Mouse (Mus musculus): ENCODE data around the gene Gm42791.

Gene Gm42791

GRCm38 (mm10) chr5:149016261-149016660 lies 21.3 kb upstream of the Gm42791 start:
- peaks cover 33% of the 10 kb centered on the region for H3K4me1 ChIP-seq (replicated peaks; ENCODE audit: low read depth, low read length)
- peaks cover 67% of the 10 kb centered on the region for H3K27me3 ChIP-seq (ENCODE audit: insufficient read depth, low read length)
- H3K4me3 ChIP-seq (replicated peaks; ENCODE audit: low read length), result no peak overlapping the region
- H3K9me3 ChIP-seq (ENCODE audit: low read length), result peaks cover 9% of the 10 kb centered on the region
- TF ChIP-seq CTCF (conservative IDR thresholded peaks at IDR 0.05; ENCODE audit: low read length) (no peak), POU5F1 (IDR thresholded peaks at IDR 0.05; ENCODE audit: borderline replicate concordance, low read length) (no peak), NANOG (IDR thresholded peaks at IDR 0.05; ENCODE audit: borderline replicate concordance, low read length) (no peak)
- no peaks in the 10 kb centered on the region for H3K36me3 ChIP-seq (ENCODE audit: insufficient read depth, low read length)

GRCm38 (mm10) chr5:149015335-149016201 lies 20.6 kb upstream of the Gm42791 start:
- Histone ChIP-seq H3K9me3 (ENCODE audit: low read length) (peaks cover 9% of the 10 kb centered on the region), H3K27me3 (ENCODE audit: insufficient read depth, low read length) (peaks cover 62% of the 10 kb centered on the region), H3K36me3 (ENCODE audit: insufficient read depth, low read length) (no peaks in the 10 kb centered on the region), H3K4me3 (replicated peaks; ENCODE audit: low read length) (peak overlapping the region; percentile 66), H3K4me1 (replicated peaks; ENCODE audit: low read depth, low read length) (peaks cover 28% of the 10 kb centered on the region)
- TF ChIP-seq NANOG (IDR thresholded peaks at IDR 0.05; ENCODE audit: borderline replicate concordance, low read length) (no peak), CTCF (conservative IDR thresholded peaks at IDR 0.05; ENCODE audit: low read length) (no peak), POU5F1 (IDR thresholded peaks at IDR 0.05; ENCODE audit: borderline replicate concordance, low read length) (no peak)

GRCm38 (mm10) chr5:149014600-149015268 lies 19.8 kb upstream of the Gm42791 start:
- TF ChIP-seq POU5F1 (IDR thresholded peaks at IDR 0.05; ENCODE audit: borderline replicate concordance, low read length), result no peak
- peak overlapping the region; percentile 47 for H3K4me3 ChIP-seq (replicated peaks; ENCODE audit: low read length)
- H3K27me3 ChIP-seq (ENCODE audit: insufficient read depth, low read length), result peaks cover 53% of the 10 kb centered on the region
- H3K36me3 ChIP-seq (ENCODE audit: insufficient read depth, low read length), result no peaks in the 10 kb centered on the region
- H3K4me1 ChIP-seq (replicated peaks; ENCODE audit: low read depth, low read length), result peaks cover 26% of the 10 kb centered on the region
- peaks cover 9% of the 10 kb centered on the region for H3K9me3 ChIP-seq (ENCODE audit: low read length)

- Histone ChIP-seq H3K4me3 (replicated peaks; ENCODE audit: low read length) (no peak overlapping the region), H3K36me3 (ENCODE audit: insufficient read depth, low read length) (no peaks in the 10 kb centered on the region), H3K27me3 (ENCODE audit: insufficient read depth, low read length) (peaks cover 49% of the 10 kb centered on the region), H3K9me3 (ENCODE audit: low read length) (peaks cover 9% of the 10 kb centered on the region), H3K4me1 (replicated peaks; ENCODE audit: low read depth, low read length) (peaks cover 26% of the 10 kb centered on the region)
- TF ChIP-seq NANOG (IDR thresholded peaks at IDR 0.05; ENCODE audit: borderline replicate concordance, low read length) (peak; percentile 85), POU5F1 (IDR thresholded peaks at IDR 0.05; ENCODE audit: borderline replicate concordance, low read length) (no peak), CTCF (conservative IDR thresholded peaks at IDR 0.05; ENCODE audit: low read length) (no peak)
These were observed 19.0 kb upstream of the Gm42791 start for GRCm38 (mm10) chr5:149013817-149014508.

GRCm38 (mm10) chr5:149009111-149009510 lies 14.2 kb upstream of the Gm42791 start:
- Histone ChIP-seq H3K9me3 (ENCODE audit: low read length) (peaks cover 9% of the 10 kb centered on the region), H3K4me3 (replicated peaks; ENCODE audit: low read length) (no peak overlapping the region), H3K4me1 (replicated peaks; ENCODE audit: low read depth, low read length) (peaks cover 29% of the 10 kb centered on the region), H3K36me3 (ENCODE audit: insufficient read depth, low read length) (no peaks in the 10 kb centered on the region), H3K27me3 (ENCODE audit: insufficient read depth, low read length) (peaks cover 40% of the 10 kb centered on the region)
- TF ChIP-seq NANOG (IDR thresholded peaks at IDR 0.05; ENCODE audit: borderline replicate concordance, low read length) (no peak), POU5F1 (IDR thresholded peaks at IDR 0.05; ENCODE audit: borderline replicate concordance, low read length) (no peak), CTCF (conservative IDR thresholded peaks at IDR 0.05; ENCODE audit: low read length) (no peak)

GRCm38 (mm10) chr5:149007295-149007646 lies 12.3 kb upstream of the Gm42791 start:
- H3K4me3 ChIP-seq (replicated peaks; ENCODE audit: low read length), result no peak overlapping the region
- H3K27me3 ChIP-seq (ENCODE audit: insufficient read depth, low read length), result peaks cover 41% of the 10 kb centered on the region
- H3K4me1 ChIP-seq (replicated peaks; ENCODE audit: low read depth, low read length), result peaks cover 24% of the 10 kb centered on the region
- TF ChIP-seq POU5F1 (IDR thresholded peaks at IDR 0.05; ENCODE audit: borderline replicate concordance, low read length) (no peak), NANOG (IDR thresholded peaks at IDR 0.05; ENCODE audit: borderline replicate concordance, low read length) (no peak), CTCF (conservative IDR thresholded peaks at IDR 0.05; ENCODE audit: low read length) (no peak)
- no peaks in the 10 kb centered on the region for H3K36me3 ChIP-seq (ENCODE audit: insufficient read depth, low read length)
- H3K9me3 ChIP-seq (ENCODE audit: low read length), result peaks cover 3% of the 10 kb centered on the region

- Histone ChIP-seq H3K36me3 (ENCODE audit: insufficient read depth, low read length) (no peaks in the 10 kb centered on the region), H3K27me3 (ENCODE audit: insufficient read depth, low read length) (peaks cover 41% of the 10 kb centered on the region), H3K4me3 (replicated peaks; ENCODE audit: low read length) (no peak overlapping the region), H3K4me1 (replicated peaks; ENCODE audit: low read depth, low read length) (peaks cover 24% of the 10 kb centered on the region), H3K9me3 (ENCODE audit: low read length) (no peaks in the 10 kb centered on the region)
- TF ChIP-seq CTCF (conservative IDR thresholded peaks at IDR 0.05; ENCODE audit: low read length), result peak; percentile 85
- no peak for TF ChIP-seq NANOG (IDR thresholded peaks at IDR 0.05; ENCODE audit: borderline replicate concordance, low read length)
These were observed 11.7 kb upstream of the Gm42791 start for GRCm38 (mm10) chr5:149006362-149007294.

Measured in E14TG2a.4 (cell line).